Comparison of ENCODE assay signal across 15 mouse cellular contexts in the genomic region with DNA sequence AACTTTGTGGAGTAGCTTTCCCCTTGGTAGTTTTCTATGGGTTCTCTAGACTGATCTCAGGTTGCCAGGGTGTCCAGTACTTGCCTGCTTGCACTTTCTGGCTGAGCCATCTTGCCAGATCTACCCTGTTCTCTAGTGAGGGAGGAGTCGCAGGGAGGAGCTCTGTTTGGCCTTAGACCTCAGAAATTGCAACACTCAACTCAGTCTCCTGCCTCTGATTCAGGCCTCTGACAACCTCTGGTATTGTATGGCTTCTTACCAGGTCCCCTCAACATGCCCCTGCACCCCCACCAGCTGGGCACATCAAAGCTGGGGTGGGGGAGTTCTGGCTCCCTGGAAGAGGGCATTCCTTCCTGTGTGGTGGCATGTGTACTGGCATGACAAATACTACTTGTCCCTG. TPM values are rescaled to one million over a fixed set of nuclear protein-coding genes. Genes with fewer than 3 reads are reported as not detected.
DNase-seq lines count a peak whose midpoint lies in the region; ATAC-seq lines count a peak whose summit lies in the region.
"Had no signal": no experiment of that assay in that cellular context is flagged by ENCODE, and none has a peak within 500 bp of the region (broad histone marks: within the 10 kb centered on the region; RNA-seq: fewer than 3 reads in every experiment).

No protein-coding gene starts in this region.

- H3K4me3 ChIP-seq in heart, embryonic 13.5 days = no peak overlapping the region
- H3K4me3 ChIP-seq in liver, embryonic 12.5 days = no peak overlapping the region
- no peak overlapping the region for H3K4me3 ChIP-seq in liver, embryonic 11.5 days (ENCODE audit: low read depth, low read length)
- no peak overlapping the region for H3K4me3 ChIP-seq in neural tube, embryonic 15.5 days (replicated peaks)

- H3K36me3 ChIP-seq in heart, embryonic 13.5 days = no peaks in the 10 kb centered on the region
- H3K36me3 ChIP-seq in liver, embryonic 12.5 days = no peaks in the 10 kb centered on the region
- H3K36me3 ChIP-seq in liver, embryonic 11.5 days (ENCODE audit: control insufficient read depth, insufficient read depth, low read length) = no peaks in the 10 kb centered on the region
- H3K36me3 ChIP-seq in neural tube, embryonic 15.5 days = no peaks in the 10 kb centered on the region

- H3K9ac ChIP-seq in heart, embryonic 13.5 days = no peak overlapping the region
- no peak overlapping the region for H3K9ac ChIP-seq in liver, embryonic 12.5 days
- H3K9ac ChIP-seq in liver, embryonic 11.5 days (ENCODE audit: low read depth, low read length) = no peak overlapping the region
- H3K9ac ChIP-seq in neural tube, embryonic 15.5 days (replicated peaks) = no peak overlapping the region
- H3K9ac ChIP-seq: liver, embryonic 14.5 days had no signal

- peaks cover 45% of the 10 kb centered on the region for H3K4me1 ChIP-seq in heart, embryonic 13.5 days
- H3K4me1 ChIP-seq in liver, embryonic 12.5 days = peaks cover 22% of the 10 kb centered on the region; the same call in 1 of the 2 replicates
- peaks cover 14% of the 10 kb centered on the region for H3K4me1 ChIP-seq in liver, embryonic 11.5 days (replicated peaks; ENCODE audit: control insufficient read depth, insufficient read depth, low read length)
- peaks cover 34% of the 10 kb centered on the region for H3K4me1 ChIP-seq in neural tube, embryonic 15.5 days

- 0 out of 2 replicates have a peak overlapping the region, but pooled peaks have one; percentile 3 for H3K27ac ChIP-seq in heart, embryonic 13.5 days (replicated peaks)
- H3K27ac ChIP-seq in liver, embryonic 12.5 days = peak overlapping the region; percentile 47; the same call in 1 of the 2 replicates
- no peak overlapping the region for H3K27ac ChIP-seq in liver, embryonic 11.5 days (ENCODE audit: low read depth, low read length)
- H3K27ac ChIP-seq in neural tube, embryonic 15.5 days (replicated peaks) = no peak overlapping the region
- H3K27ac ChIP-seq: liver, embryonic 14.5 days had no signal

- H3K27me3 ChIP-seq in heart, embryonic 13.5 days (replicated peaks) = peaks cover 80% of the 10 kb centered on the region
- peaks cover 81% of the 10 kb centered on the region for H3K27me3 ChIP-seq in liver, embryonic 12.5 days (replicated peaks)
- peaks cover 66% of the 10 kb centered on the region for H3K27me3 ChIP-seq in liver, embryonic 11.5 days (replicated peaks; ENCODE audit: control insufficient read depth, insufficient read depth, low read length)
- peaks cover 57% of the 10 kb centered on the region for H3K27me3 ChIP-seq in neural tube, embryonic 15.5 days (replicated peaks)

- no peaks in the 10 kb centered on the region for H3K9me3 ChIP-seq in heart, embryonic 13.5 days
- no peaks in the 10 kb centered on the region for H3K9me3 ChIP-seq in liver, embryonic 12.5 days (replicated peaks)
- H3K9me3 ChIP-seq in liver, embryonic 11.5 days (ENCODE audit: control insufficient read depth, low read length) = no peaks in the 10 kb centered on the region
- H3K9me3 ChIP-seq in neural tube, embryonic 15.5 days (replicated peaks) = no peaks in the 10 kb centered on the region

- no peak for ATAC-seq in heart, embryonic 13.5 days (ENCODE audit: extremely low read depth, insufficient number of reproducible peaks, low FRiP score, low TSS enrichment)
- ATAC-seq in liver, embryonic 12.5 days = no peak
- ATAC-seq in liver, embryonic 11.5 days (replicated peaks; ENCODE audit: low FRiP score) = no peak
- ATAC-seq in neural tube, embryonic 15.5 days (ENCODE audit: low FRiP score) = no peak

- intact Hi-C loops in heart, postnatal 25 days (cut with DNase I) = loop anchor here (5.0 to 10.0 kb wide), 2 partner anchors 65 to 233 kb away; no protein-coding TSS in a partner anchor

- WGBS in heart, embryonic 13.5 days = 79% methylated on average over 1 of the region's 1 CpGs
- WGBS in liver, embryonic 12.5 days (ENCODE audit: insufficient replicate concordance) = 62% methylated on average over 1 of the region's 1 CpGs
- WGBS in liver, embryonic 11.5 days = 69% methylated on average over 1 of the region's 1 CpGs
- WGBS in neural tube, embryonic 15.5 days = 95% methylated on average over 1 of the region's 1 CpGs

- DNase-seq in heart, postnatal 25 days (ENCODE audit: low spot score) = no peak
- no peak for DNase-seq in liver, embryonic 11.5 days (ENCODE audit: low spot score)
- DNase-seq in fat pad, adult 2 months (ENCODE audit: extremely low read depth, low read depth, low spot score) = peak; percentile 34
- peak; percentile 35 for DNase-seq in naive thymus-derived CD4-positive, alpha-beta T cell, adult 2 months (ENCODE audit: low read depth)
- no peak for DNase-seq in T-cell, adult 2 months (ENCODE audit: low spot score)
- DNase-seq: embryo, embryonic 11 days; right cerebral cortex, postnatal 14 days had no signal

- H3K4me2 ChIP-seq in heart, embryonic 13.5 days = no peak overlapping the region
- no peak overlapping the region for H3K4me2 ChIP-seq in liver, embryonic 12.5 days
- H3K4me2 ChIP-seq in liver, embryonic 11.5 days = no peak overlapping the region
- no peak overlapping the region for H3K4me2 ChIP-seq in neural tube, embryonic 15.5 days

RNA-seq across cellular contexts. Expression of gene Als2cl, which starts 2.3 kb away (rescaled TPM):
- 0.88 and 0.97 TPM in 2 replicates for polyA plus RNA-seq in heart, embryonic 13.5 days (2015; fragmentation: Nextera tagmentation; extraction: Ambion mirVana)
- total RNA-seq in heart, postnatal 25 days (2021) = 10 to 100 TPM in 1 of 2 experiments, 1 to 10 TPM in 1; 9.7 to 15.0 TPM
- polyA plus RNA-seq in liver, embryonic 12.5 days (2016; fragmentation: Nextera tagmentation; extraction: Ambion mirVana) = 2.4 and 3.2 TPM in 2 replicates
- polyA plus RNA-seq in liver, embryonic 11.5 days (2014; fragmentation: Nextera tagmentation; extraction: Ambion mirVana) = 2.5 and 3.6 TPM in 2 replicates
- polyA plus RNA-seq in neural tube, embryonic 15.5 days (2015; fragmentation: Nextera tagmentation; extraction: Ambion mirVana) = 3.2 TPM in 2 replicates

RNA-seq across cellular contexts. Expression of gene Tmie, which starts 2.6 kb away (rescaled TPM):
- 0.16 and 0.20 TPM in 2 replicates for polyA plus RNA-seq in heart, embryonic 13.5 days (2015; fragmentation: Nextera tagmentation; extraction: Ambion mirVana)
- total RNA-seq in heart, postnatal 25 days (2021) = 1 to 10 TPM; 1.2 to 1.3 TPM
- polyA plus RNA-seq in liver, embryonic 12.5 days (2016; fragmentation: Nextera tagmentation; extraction: Ambion mirVana) = 1.4 and 1.6 TPM in 2 replicates
- 0.96 and 1.5 TPM in 2 replicates for polyA plus RNA-seq in liver, embryonic 11.5 days (2014; fragmentation: Nextera tagmentation; extraction: Ambion mirVana)
- polyA plus RNA-seq in neural tube, embryonic 15.5 days (2015; fragmentation: Nextera tagmentation; extraction: Ambion mirVana) = 5.9 and 7.2 TPM in 2 replicates

RNA-seq across cellular contexts. Expression of gene Prss50, which starts 19.6 kb away (rescaled TPM):
- polyA plus RNA-seq in heart, embryonic 13.5 days (2015; fragmentation: Nextera tagmentation; extraction: Ambion mirVana) = 0.13 and 0.56 TPM in 2 replicates
- total RNA-seq in heart, postnatal 25 days (2021) = not detected
- 27.5 and 30.9 TPM in 2 replicates for polyA plus RNA-seq in liver, embryonic 12.5 days (2016; fragmentation: Nextera tagmentation; extraction: Ambion mirVana)
- polyA plus RNA-seq in liver, embryonic 11.5 days (2014; fragmentation: Nextera tagmentation; extraction: Ambion mirVana) = 43.0 and 51.7 TPM in 2 replicates
- 0.59 and 0.75 TPM in 2 replicates for polyA plus RNA-seq in neural tube, embryonic 15.5 days (2015; fragmentation: Nextera tagmentation; extraction: Ambion mirVana)
- total RNA-seq: adrenal gland, adult 18-20 months; heart, postnatal 14 days had no signal
- polyA plus RNA-seq: stomach, embryonic 14.5 days had no signal

RNA-seq across cellular contexts. Expression of gene Prss46, which starts 33.0 kb away (rescaled TPM):
- not detected in 2 replicates for polyA plus RNA-seq in heart, embryonic 13.5 days (2015; fragmentation: Nextera tagmentation; extraction: Ambion mirVana)
- not detected for total RNA-seq in heart, postnatal 25 days (2021)
- not detected in 2 replicates for polyA plus RNA-seq in liver, embryonic 12.5 days (2016; fragmentation: Nextera tagmentation; extraction: Ambion mirVana)
- not detected in 2 replicates for polyA plus RNA-seq in liver, embryonic 11.5 days (2014; fragmentation: Nextera tagmentation; extraction: Ambion mirVana)
- polyA plus RNA-seq in neural tube, embryonic 15.5 days (2015; fragmentation: Nextera tagmentation; extraction: Ambion mirVana) = not detected in 2 replicates
- total RNA-seq: adrenal gland, adult 18-20 months; heart, postnatal 14 days had no signal
- polyA plus RNA-seq: cerebellum, adult 2 months; liver, embryonic 14.5 days; stomach, embryonic 14.5 days had no signal

RNA-seq across cellular contexts. Expression of gene Fam240a, which starts 39.3 kb away (rescaled TPM):
- polyA plus RNA-seq in heart, embryonic 13.5 days (2015; fragmentation: Nextera tagmentation; extraction: Ambion mirVana) = not detected in 2 replicates
- not detected for total RNA-seq in heart, postnatal 25 days (2021)
- not detected in 2 replicates for polyA plus RNA-seq in liver, embryonic 12.5 days (2016; fragmentation: Nextera tagmentation; extraction: Ambion mirVana)
- polyA plus RNA-seq in liver, embryonic 11.5 days (2014; fragmentation: Nextera tagmentation; extraction: Ambion mirVana) = not detected in 2 replicates
- polyA plus RNA-seq in neural tube, embryonic 15.5 days (2015; fragmentation: Nextera tagmentation; extraction: Ambion mirVana) = not detected in 2 replicates
- total RNA-seq: adrenal gland, adult 18-20 months; heart, postnatal 14 days had no signal
- polyA plus RNA-seq: cerebellum, adult 2 months; liver, embryonic 14.5 days; stomach, embryonic 14.5 days had no signal

Comparison
In these comparisons a context has a peak if more than half of its experiments do, and no peak if none do; other contexts are left out.
1. H3K27ac ChIP-seq: peak in heart, embryonic 13.5 days (single experiment) and liver, embryonic 12.5 days (single experiment); none in liver, embryonic 11.5 days (single experiment) and neural tube, embryonic 15.5 days (single experiment).
2. DNase-seq: peak in fat pad, adult 2 months (single experiment) and naive thymus-derived CD4-positive, alpha-beta T cell, adult 2 months (single experiment); none in heart, postnatal 25 days (single experiment), liver, embryonic 11.5 days (single experiment) and T-cell, adult 2 months (single experiment).
3. RNA of gene Prss50, which starts 19.6 kb away (polyA plus RNA-seq): 43.0 to 51.7 TPM in liver, embryonic 11.5 days and 27.5 to 30.9 TPM in liver, embryonic 12.5 days; 0.59 to 0.75 TPM in neural tube, embryonic 15.5 days and 0.13 to 0.56 TPM in heart, embryonic 13.5 days; every median in the first group is over 10 times any median in the second.